In genomic region chr1:134188989-134189729, GRCm38 (mm10) we compare ENCODE assay signal across 8 mouse cellular contexts. TPM values are rescaled to one million over a fixed set of nuclear protein-coding genes. Genes with fewer than 3 reads are reported as not detected.
A peak's percentile ranks its signal among the peaks of the same experiment; 100 is the strongest.
DNase-seq lines count a peak whose midpoint lies in the region; ATAC-seq lines count a peak whose summit lies in the region.

No protein-coding gene starts in this region.

- H3K9me3 ChIP-seq in kidney, embryonic 16.5 days (ENCODE audit: low read length): no peaks in the 10 kb centered on the region

- intact Hi-C loops in left cerebral cortex, postnatal 10 days (cut with DNase I): no loop called here

- H3K4me2 ChIP-seq in kidney, embryonic 16.5 days (replicated peaks; ENCODE audit: low read depth, low read length): no peak overlapping the region

- H3K9ac ChIP-seq in kidney, embryonic 16.5 days (replicated peaks; ENCODE audit: low read length): 0 out of 2 replicates have a peak overlapping the region, but pooled peaks have one; percentile 2

- 28% methylated on average over 12 of the region's 12 CpGs for WGBS in kidney, embryonic 16.5 days

- no peak overlapping the region for H3K4me3 ChIP-seq in kidney, embryonic 16.5 days (ENCODE audit: low read length)

- H3K27me3 ChIP-seq in kidney, embryonic 16.5 days (ENCODE audit: insufficient read depth, low read length): no peaks in the 10 kb centered on the region

- no peak for ATAC-seq in kidney, embryonic 16.5 days (ENCODE audit: low FRiP score, low TSS enrichment)
- ATAC-seq in hematopoietic stem cell, adult 5-6 weeks (replicated peaks in 1 of 2; ENCODE audit: insufficient read depth in 1 of 2, low FRiP score in 2 of 2, low TSS enrichment in 1 of 2, low read depth in 1 of 2, poor library complexity in 2 of 2, severe bottlenecking in 2 of 2): peak; percentile 83 to 88

- no peak overlapping the region for H3K27ac ChIP-seq in kidney, embryonic 16.5 days (ENCODE audit: low read length)

- H3K4me1 ChIP-seq in kidney, embryonic 16.5 days (ENCODE audit: insufficient read depth, low read length): peaks cover 17% of the 10 kb centered on the region

- DNase-seq in kidney, postnatal 10 days: no peak
- peak; percentile 92 for DNase-seq in MEL-GATA-1-ER (ENCODE audit: extremely low read depth, low read depth)
- peak; percentile 71 to 75 for DNase-seq in lung, postnatal 4 days
- no peak for DNase-seq in right cerebral cortex, adult 18-20 months
- no peak for DNase-seq in left cerebral cortex, postnatal 10 days (ENCODE audit: extremely low spot score in 1 of 2, low spot score in 2 of 2)
- DNase-seq in testis, postnatal 10 days (ENCODE audit: low spot score): no peak

- H3K36me3 ChIP-seq in kidney, embryonic 16.5 days (ENCODE audit: insufficient read depth, low read length): no peaks in the 10 kb centered on the region

RNA-seq across cellular contexts. Expression of gene Mybph, which starts 4.1 kb away (rescaled TPM):
- 1.6 and 1.7 TPM in 2 replicates for polyA plus RNA-seq in kidney, embryonic 16.5 days (2015; fragmentation: Nextera tagmentation; extraction: Ambion mirVana)
- not detected in 2 replicates for total RNA-seq in hematopoietic stem cell, adult 5-6 weeks (2017)
- total RNA-seq in left cerebral cortex, postnatal 10 days (2021): not detected

RNA-seq across cellular contexts. Expression of gene Chil1, which starts 7.2 kb away (rescaled TPM):
- 0.85 and 1.4 TPM in 2 replicates for polyA plus RNA-seq in kidney, embryonic 16.5 days (2015; fragmentation: Nextera tagmentation; extraction: Ambion mirVana)
- 16.0 and 55.2 TPM in 2 replicates for total RNA-seq in hematopoietic stem cell, adult 5-6 weeks (2017)
- total RNA-seq in left cerebral cortex, postnatal 10 days (2021): 1 to 10 TPM; 5.0 to 5.9 TPM

RNA-seq across cellular contexts. Expression of gene Adora1, which starts 46.1 kb away (rescaled TPM):
- polyA plus RNA-seq in kidney, embryonic 16.5 days (2015; fragmentation: Nextera tagmentation; extraction: Ambion mirVana): 10.4 and 10.6 TPM in 2 replicates
- 0.13 and 0.15 TPM in 2 replicates for total RNA-seq in hematopoietic stem cell, adult 5-6 weeks (2017)
- 100 to 1,000 TPM; 154 to 165 TPM for total RNA-seq in left cerebral cortex, postnatal 10 days (2021)

Comparison
In these comparisons a context has a peak if more than half of its experiments do, and no peak if none do; other contexts are left out.
1. DNase-seq: peak in MEL-GATA-1-ER (single experiment) and lung, postnatal 4 days (2 of 2); none in kidney, postnatal 10 days (single experiment), right cerebral cortex, adult 18-20 months (single experiment), left cerebral cortex, postnatal 10 days (0 of 2) and testis, postnatal 10 days (single experiment).
2. RNA of gene Adora1, which starts 46.1 kb away (total RNA-seq): 154 to 165 TPM in left cerebral cortex, postnatal 10 days; 0.13 to 0.15 TPM in hematopoietic stem cell, adult 5-6 weeks; every median in the first group is over 100 times any median in the second.